Mouse (Mus musculus): ENCODE measurements at regions not wholly inside any gene's neighbourhood (a gene's known extent, or its start where the extent isn't known, plus 50 kb on each side); places are given as distances from the start of the nearest gene placed in this dataset. TPM values are rescaled to one million over a fixed set of nuclear protein-coding genes. Genes with fewer than 3 reads are reported as not detected.

Small RNAs in the stretch of these regions (microRNA-seq; reads per million reads assigned to microRNA genes)
- gene Gm23364 (ENCODE audit: insufficient number of aligned reads) = not detected
